ENCODE assay signal across 8 mouse cellular contexts in genomic region chr8:64206411-64206861, GRCm38 (mm10). TPM values are rescaled to one million over a fixed set of nuclear protein-coding genes. Genes with fewer than 3 reads are reported as not detected.
DNase-seq lines count a peak whose midpoint lies in the region; ATAC-seq and TF ChIP-seq lines count a peak whose summit lies in the region.

No protein-coding gene starts in this region.

- H3K27me3 ChIP-seq in forebrain, embryonic 11.5 days (ENCODE audit: control insufficient read depth, insufficient read depth, low read length) = peaks cover 12% of the 10 kb centered on the region
- no peaks in the 10 kb centered on the region; the same call in 1 of the 2 replicates for H3K27me3 ChIP-seq in heart, postnatal 0 days (ENCODE audit: control insufficient read depth, insufficient read depth, low read length)
- peaks cover 12% of the 10 kb centered on the region for H3K27me3 ChIP-seq in lung, embryonic 16.5 days (ENCODE audit: control insufficient read depth, insufficient read depth, low read depth, low read length)

- no peaks in the 10 kb centered on the region for H3K9me3 ChIP-seq in forebrain, embryonic 11.5 days (ENCODE audit: control insufficient read depth, low read length)
- no peaks in the 10 kb centered on the region for H3K9me3 ChIP-seq in heart, postnatal 0 days (replicated peaks; ENCODE audit: control insufficient read depth, low read length)
- H3K9me3 ChIP-seq in lung, embryonic 16.5 days (ENCODE audit: control insufficient read depth, low read length) = no peaks in the 10 kb centered on the region

- WGBS in forebrain, embryonic 11.5 days = 0% methylated on average over 12 of the region's 12 CpGs
- WGBS in heart, postnatal 0 days = under 1% methylated on average over 12 of the region's 12 CpGs
- under 1% methylated on average over 12 of the region's 12 CpGs for WGBS in lung, embryonic 16.5 days

- H3K36me3 ChIP-seq in forebrain, embryonic 11.5 days (ENCODE audit: control insufficient read depth, insufficient read depth, low read length) = no peaks in the 10 kb centered on the region
- H3K36me3 ChIP-seq in heart, postnatal 0 days (replicated peaks; ENCODE audit: control insufficient read depth, insufficient read depth, low read length) = no peaks in the 10 kb centered on the region
- no peaks in the 10 kb centered on the region for H3K36me3 ChIP-seq in lung, embryonic 16.5 days (ENCODE audit: control insufficient read depth, insufficient read depth, low read length)

- no peak for TF ChIP-seq EP300 in heart, postnatal 0 days (IDR thresholded peaks at IDR 0.05; ENCODE audit: low read depth)

- no peak overlapping the region for H3K27ac ChIP-seq in forebrain, embryonic 11.5 days (ENCODE audit: low read depth, low read length)
- no peak overlapping the region for H3K27ac ChIP-seq in heart, postnatal 0 days (ENCODE audit: low read depth)
- no peak overlapping the region for H3K27ac ChIP-seq in lung, embryonic 16.5 days (ENCODE audit: low read length)

- peak; percentile 27; the same call in 1 of the 2 replicates for TF ChIP-seq CTCF in brain, embryonic 14.5 days (IDR thresholded peaks at IDR 0.05; ENCODE audit: borderline replicate concordance, extremely low read depth, insufficient read depth, insufficient read length)
- no peak for TF ChIP-seq CTCF in heart, postnatal 0 days (IDR thresholded peaks at IDR 0.05; ENCODE audit: low read depth)

- no peaks in the 10 kb centered on the region; the same call in 1 of the 2 replicates for H3K4me1 ChIP-seq in forebrain, embryonic 11.5 days (replicated peaks; ENCODE audit: control insufficient read depth, insufficient read depth, low read length)
- H3K4me1 ChIP-seq in heart, postnatal 0 days (ENCODE audit: control insufficient read depth, insufficient read depth) = no peaks in the 10 kb centered on the region; the same call in 1 of the 2 replicates
- peaks cover 11% of the 10 kb centered on the region; the same call in 1 of the 2 replicates for H3K4me1 ChIP-seq in lung, embryonic 16.5 days (replicated peaks; ENCODE audit: control insufficient read depth, insufficient read depth, low read length)

- DNase-seq in ES-CJ7 (ENCODE audit: low read depth, low spot score) = peak; percentile 38
- DNase-seq in brain, embryonic 14.5 days (ENCODE audit: low read depth) = peak; percentile 69
- peak; percentile 63 for DNase-seq in forebrain, embryonic 11.5 days (ENCODE audit: low spot score)
- DNase-seq in heart, postnatal 0 days (ENCODE audit: low spot score) = peak; percentile 28
- DNase-seq in kidney, postnatal 25 days = peak; percentile 51 to 75
- peak; percentile 25 for DNase-seq in right cerebral cortex, adult 18-20 months
- DNase-seq in thymus, adult 18-20 months = no peak

- peak; percentile 57 for ATAC-seq in forebrain, embryonic 11.5 days (replicated peaks; ENCODE audit: low FRiP score)
- ATAC-seq in heart, postnatal 0 days (ENCODE audit: insufficient read depth, low read depth) = peak; percentile 54; the same call in 1 of the 2 replicates
- ATAC-seq in lung, embryonic 16.5 days (ENCODE audit: low read depth) = peak; percentile 63; the same call in 1 of the 2 replicates

- H3K9ac ChIP-seq in forebrain, embryonic 11.5 days (ENCODE audit: low read length) = no peak overlapping the region
- H3K9ac ChIP-seq in heart, postnatal 0 days (replicated peaks; ENCODE audit: low read depth, low read length) = peak overlapping the region; percentile 23; the same call in 1 of the 2 replicates
- peak overlapping the region; percentile 66 for H3K9ac ChIP-seq in lung, embryonic 16.5 days (ENCODE audit: low read length)

- H3K4me3 ChIP-seq in forebrain, embryonic 11.5 days (ENCODE audit: low read depth, low read length) = peak overlapping the region; percentile 60
- peak overlapping the region; percentile 65 for H3K4me3 ChIP-seq in heart, postnatal 0 days (ENCODE audit: low read depth, low read length)
- peak overlapping the region; percentile 68 for H3K4me3 ChIP-seq in lung, embryonic 16.5 days (ENCODE audit: low read length)

- TF ChIP-seq POLR2A in brain, embryonic 14.5 days (IDR thresholded peaks at IDR 0.05; ENCODE audit: borderline replicate concordance, extremely low read depth, insufficient read depth, insufficient read length, poor library complexity, severe bottlenecking) = no peak

- H3K4me2 ChIP-seq in forebrain, embryonic 11.5 days (ENCODE audit: low read depth, low read length, severe bottlenecking) = peak overlapping the region; percentile 97
- H3K4me2 ChIP-seq in heart, postnatal 0 days (ENCODE audit: low read depth, low read length) = peak overlapping the region; percentile 97
- H3K4me2 ChIP-seq in lung, embryonic 16.5 days (ENCODE audit: low read depth, low read length) = peak overlapping the region; percentile 99

RNA-seq across cellular contexts. Expression of gene Tll1, which starts 0.4 kb away (rescaled TPM):
- polyA plus RNA-seq in brain, embryonic 14.5 days (2012; rRNA removed) = 1.2 and 2.9 TPM in 2 replicates
- 1.1 and 1.3 TPM in 2 replicates for polyA plus RNA-seq in forebrain, embryonic 11.5 days (2014; fragmentation: Nextera tagmentation; extraction: Ambion mirVana)
- 0.80 and 4.6 TPM in 2 replicates for total RNA-seq in heart, postnatal 0 days (2014; rRNA removed; ENCODE audit: low replicate concordance)
- 0.85 and 1.1 TPM in 2 replicates for polyA plus RNA-seq in heart, postnatal 0 days (2015; fragmentation: Nextera tagmentation; extraction: Ambion mirVana)
- 0.69 and 1.2 TPM in 2 replicates for polyA plus RNA-seq in lung, embryonic 16.5 days (2015; fragmentation: Nextera tagmentation; extraction: Ambion mirVana)

Comparison
In these comparisons a context has a peak if more than half of its experiments do, and no peak if none do; other contexts are left out.
1. DNase-seq: peak in ES-CJ7 (single experiment), brain, embryonic 14.5 days (single experiment), forebrain, embryonic 11.5 days (single experiment), heart, postnatal 0 days (single experiment), kidney, postnatal 25 days (2 of 2) and right cerebral cortex, adult 18-20 months (single experiment); none in thymus, adult 18-20 months (0 of 2).
2. Peak in every context shown above with its lines, with median percentiles within 50 percentile points of each other: ATAC-seq, H3K4me2 ChIP-seq and H3K4me3 ChIP-seq.